Mouse (Mus musculus): Measurements from ENCODE around the gene Cpeb4.
"Not testable (repeated sequence)": the region's sequence is repeated elsewhere in the genome, so short reads cannot be mapped to it uniquely, and the experiment has no call there.

Cpeb4 gene

GRCm38 (mm10) chr11:31871911-31872310, at the start of gene Cpeb4:
Gene Cpeb4, plus strand, starts transcription at chr11:31872211.
- in situ Hi-C loops (cut with MboI, MseI), result no loop called here

GRCm38 (mm10) chr11:31822556-31822955, 49.5 kb upstream of the Cpeb4 start:
- in situ Hi-C loops (cut with MboI, MseI), result no loop called here

DNA sequence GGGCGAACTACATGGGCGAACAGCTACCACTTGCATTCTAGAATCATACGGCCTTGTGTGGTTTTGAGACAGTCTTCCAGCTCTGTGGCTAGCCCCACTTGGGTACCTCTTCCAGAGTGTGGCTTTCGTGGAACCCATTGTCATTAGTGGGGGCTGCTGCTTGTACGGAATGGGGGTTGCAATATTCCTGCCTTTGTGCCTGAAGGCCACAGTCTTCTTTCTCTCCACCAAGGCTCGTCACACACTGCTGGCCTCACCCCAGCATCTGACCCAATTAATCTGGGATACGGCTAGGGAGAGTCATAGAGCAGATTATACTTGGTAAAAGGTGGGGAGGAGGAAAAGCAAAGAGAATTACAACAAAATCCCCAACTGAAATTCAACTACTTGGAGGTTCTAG, 48.5 kb upstream of the Cpeb4 start:
- in situ Hi-C loops (cut with MboI, MseI), result no loop called here

DNA sequence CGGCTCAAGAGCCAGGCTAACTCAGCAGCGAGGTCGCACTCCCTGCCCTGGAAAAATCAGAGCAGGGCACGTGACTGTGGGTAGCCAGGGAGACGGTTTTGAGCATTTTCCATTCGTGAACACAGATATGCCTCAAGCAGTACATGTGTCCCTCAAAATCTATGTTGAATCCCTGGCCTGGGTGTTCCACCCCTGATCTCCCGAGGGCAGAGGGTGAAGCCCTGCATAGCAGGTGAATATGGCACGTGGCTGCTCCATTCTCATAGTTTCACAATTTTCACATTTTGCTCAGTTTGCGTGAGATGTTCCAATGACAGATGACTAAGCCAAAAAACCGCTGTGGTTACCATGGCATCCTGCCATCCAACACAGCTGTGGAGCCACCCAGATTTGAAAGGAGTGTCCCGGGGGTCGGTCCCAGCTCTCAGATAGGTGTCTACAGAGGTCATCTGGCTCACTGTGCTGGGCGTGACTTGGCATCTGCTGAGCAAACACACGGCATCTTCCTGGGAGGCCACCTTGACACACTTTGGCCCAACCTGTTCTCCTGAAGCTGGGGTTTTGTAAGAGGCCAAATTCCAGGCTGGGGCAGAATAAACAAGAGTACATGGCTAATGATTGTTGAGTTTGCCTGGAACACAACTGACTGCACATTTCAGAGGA, 47.4 kb upstream of the Cpeb4 start:
- in situ Hi-C loops (cut with MboI, MseI), result no loop called here

- in situ Hi-C loops (cut with MboI, MseI), result no loop called here
These were observed 43.8 kb upstream of the Cpeb4 start for GRCm38 (mm10) chr11:31828011-31828770.

DNA sequence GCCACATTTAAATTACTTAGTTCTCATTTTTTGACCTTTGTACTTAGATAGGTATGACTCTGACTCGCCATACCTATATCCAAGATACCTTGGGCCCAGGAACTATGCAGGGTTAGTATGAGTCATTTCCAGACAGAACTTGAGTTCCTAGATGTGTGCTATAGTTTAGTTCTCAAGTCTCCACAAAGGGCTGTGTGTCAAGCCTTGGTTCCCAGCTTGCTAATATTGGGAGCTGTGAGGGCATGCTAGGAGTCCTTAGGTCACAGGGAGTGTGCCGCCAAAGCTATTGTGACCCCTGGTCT, 43.3 kb upstream of the Cpeb4 start:
- in situ Hi-C loops (cut with MboI, MseI), result no loop called here

- in situ Hi-C loops (cut with MboI, MseI), result no loop called here
These were observed 41.5 kb upstream of the Cpeb4 start for GRCm38 (mm10) chr11:31830213-31831151.

DNA sequence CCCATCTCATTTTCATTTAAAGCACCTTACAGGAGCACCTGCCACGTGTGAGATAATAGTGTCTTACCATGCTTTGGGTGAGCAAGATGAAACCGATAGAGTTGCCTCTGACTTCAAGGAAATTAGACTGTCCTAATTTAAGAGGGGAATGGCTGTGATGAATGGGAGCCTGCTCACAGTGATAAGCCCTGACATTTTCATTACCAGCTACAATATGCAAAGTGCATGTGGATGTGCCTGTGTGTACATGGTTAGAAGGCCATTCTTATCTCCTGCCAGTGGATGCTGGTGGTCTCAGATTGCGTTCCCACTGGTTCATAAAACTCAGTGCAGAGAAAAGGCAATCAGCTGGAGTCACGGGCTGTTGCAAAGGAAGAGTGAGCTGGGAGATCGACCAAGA, 40.6 kb upstream of the Cpeb4 start:
- in situ Hi-C loops (cut with MboI, MseI), result no loop called here

- in situ Hi-C loops (cut with MboI, MseI), result no loop called here
These were observed 40.0 kb upstream of the Cpeb4 start for GRCm38 (mm10) chr11:31831983-31832382.

DNA sequence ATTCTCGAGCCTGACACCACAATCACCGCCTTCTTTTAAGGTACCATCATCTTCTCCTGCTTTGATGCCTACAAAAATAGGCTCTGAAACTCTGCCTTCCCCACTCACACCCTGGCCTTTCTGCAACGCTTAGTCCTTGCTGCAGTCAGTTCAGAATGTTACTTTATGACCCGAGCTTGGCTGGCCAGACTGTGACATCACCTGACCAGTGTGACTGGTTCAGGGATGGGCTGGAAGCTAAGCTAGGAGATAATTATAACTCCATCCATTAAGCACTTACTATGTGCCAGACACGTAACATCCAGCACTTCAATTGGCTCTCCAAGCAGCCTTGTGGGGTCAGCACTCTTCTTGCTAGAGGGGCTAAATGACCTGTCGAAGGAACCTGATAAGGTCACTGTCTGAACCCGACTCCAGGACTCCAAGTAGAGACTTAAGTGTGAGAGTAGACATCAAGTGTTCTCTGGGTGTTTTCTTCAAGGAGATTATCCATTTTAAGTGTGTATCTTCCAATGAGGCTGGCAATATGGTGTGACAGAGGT, 39.5 kb upstream of the Cpeb4 start:
- in situ Hi-C loops (cut with MboI, MseI), result no loop called here

GRCm38 (mm10) chr11:31833506-31833905, 38.5 kb upstream of the Cpeb4 start:
- in situ Hi-C loops (cut with MboI, MseI), result no loop called here

DNA sequence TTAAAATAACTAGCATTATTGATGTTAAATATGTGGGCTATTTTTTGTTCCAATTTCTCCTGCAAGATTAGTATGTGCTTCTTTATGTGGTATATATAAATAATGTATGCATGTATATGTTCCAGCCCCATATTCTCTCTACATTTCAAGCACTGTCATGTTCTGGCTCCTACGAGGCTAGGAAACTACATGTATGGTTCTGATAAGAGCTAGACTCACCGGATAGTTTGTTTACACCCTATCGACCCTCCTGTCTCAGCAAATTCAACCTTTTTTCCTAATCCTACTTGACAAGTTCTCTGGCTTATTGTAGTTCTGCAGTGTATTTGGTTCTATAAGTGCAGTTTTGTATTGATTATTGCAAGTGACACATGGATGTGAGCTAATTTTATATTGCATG, 36.7 kb upstream of the Cpeb4 start:
- in situ Hi-C loops (cut with MboI, MseI), result no loop called here

- in situ Hi-C loops (cut with MboI, MseI), result no loop called here
These were observed 34.8 kb upstream of the Cpeb4 start for GRCm38 (mm10) chr11:31837243-31837642.

DNA sequence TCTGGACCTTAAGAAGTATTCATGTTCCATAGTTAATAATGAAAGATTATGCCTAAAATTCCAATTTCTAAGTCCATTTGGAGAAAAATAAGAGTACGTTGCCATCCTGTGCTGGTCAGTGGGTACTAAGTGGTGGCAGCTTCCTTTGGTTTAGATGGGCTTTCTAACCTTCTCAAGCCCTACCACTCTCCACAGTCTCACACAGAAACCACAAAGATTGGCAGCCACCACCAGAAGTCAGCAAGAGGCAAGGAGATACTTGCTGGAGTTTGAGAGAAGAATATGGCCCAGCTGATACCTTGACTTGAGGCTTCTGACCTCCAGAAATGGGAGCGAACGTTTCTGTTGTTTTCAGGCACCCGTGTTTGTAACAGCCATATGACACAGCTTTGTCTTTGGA, 34.3 kb upstream of the Cpeb4 start:
- in situ Hi-C loops (cut with MboI, MseI), result no loop called here

DNA sequence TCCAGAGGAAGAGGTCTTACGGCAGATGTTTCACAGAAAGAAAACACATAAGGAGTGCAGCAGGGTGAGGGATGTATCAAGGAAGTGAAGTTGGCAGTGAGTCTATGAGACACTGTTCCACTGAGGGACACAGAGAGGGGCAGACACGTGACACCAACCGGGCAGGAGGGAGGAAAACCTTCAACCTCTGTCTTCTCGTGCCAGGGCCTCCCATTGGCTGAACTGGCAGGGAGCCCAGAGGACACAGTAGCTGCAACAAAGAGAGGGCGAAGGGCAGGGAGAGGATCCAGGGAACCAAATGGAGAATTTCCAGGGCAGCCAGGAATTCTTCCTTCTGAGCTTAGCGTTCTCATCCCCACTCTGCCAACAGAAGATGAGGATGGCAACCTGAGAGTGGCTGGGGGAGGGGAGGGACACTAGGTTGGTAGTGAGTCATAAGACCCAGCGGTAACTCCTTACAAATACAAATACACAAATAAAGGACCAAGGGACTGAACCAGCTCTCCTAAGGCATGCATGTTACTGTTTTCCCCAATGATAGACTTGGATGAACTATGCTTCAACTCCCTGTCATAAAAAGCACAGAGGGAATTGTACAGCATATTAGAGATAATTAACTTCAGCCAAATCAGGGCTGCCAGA, 33.4 kb upstream of the Cpeb4 start:
- in situ Hi-C loops (cut with MboI, MseI), result no loop called here

DNA sequence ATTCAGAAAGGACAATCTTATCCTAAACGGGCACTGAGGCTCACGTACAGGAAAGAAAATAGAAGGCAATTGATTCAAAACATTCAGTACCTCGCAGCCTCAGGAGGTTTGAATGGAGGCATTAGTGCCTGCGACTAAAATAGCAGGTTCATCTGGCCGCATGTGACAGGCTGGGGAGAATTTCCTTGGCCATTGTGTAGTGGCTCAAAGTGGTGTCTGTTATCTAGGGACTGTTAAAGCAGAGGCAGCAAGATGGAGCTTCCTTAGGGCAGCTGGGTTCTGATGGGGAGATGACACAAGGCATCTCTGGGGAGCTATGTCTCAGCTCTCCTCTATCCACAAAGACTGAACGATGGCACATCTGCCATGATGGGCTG, 32.9 kb upstream of the Cpeb4 start:
- in situ Hi-C loops (cut with MboI, MseI), result no loop called here

DNA sequence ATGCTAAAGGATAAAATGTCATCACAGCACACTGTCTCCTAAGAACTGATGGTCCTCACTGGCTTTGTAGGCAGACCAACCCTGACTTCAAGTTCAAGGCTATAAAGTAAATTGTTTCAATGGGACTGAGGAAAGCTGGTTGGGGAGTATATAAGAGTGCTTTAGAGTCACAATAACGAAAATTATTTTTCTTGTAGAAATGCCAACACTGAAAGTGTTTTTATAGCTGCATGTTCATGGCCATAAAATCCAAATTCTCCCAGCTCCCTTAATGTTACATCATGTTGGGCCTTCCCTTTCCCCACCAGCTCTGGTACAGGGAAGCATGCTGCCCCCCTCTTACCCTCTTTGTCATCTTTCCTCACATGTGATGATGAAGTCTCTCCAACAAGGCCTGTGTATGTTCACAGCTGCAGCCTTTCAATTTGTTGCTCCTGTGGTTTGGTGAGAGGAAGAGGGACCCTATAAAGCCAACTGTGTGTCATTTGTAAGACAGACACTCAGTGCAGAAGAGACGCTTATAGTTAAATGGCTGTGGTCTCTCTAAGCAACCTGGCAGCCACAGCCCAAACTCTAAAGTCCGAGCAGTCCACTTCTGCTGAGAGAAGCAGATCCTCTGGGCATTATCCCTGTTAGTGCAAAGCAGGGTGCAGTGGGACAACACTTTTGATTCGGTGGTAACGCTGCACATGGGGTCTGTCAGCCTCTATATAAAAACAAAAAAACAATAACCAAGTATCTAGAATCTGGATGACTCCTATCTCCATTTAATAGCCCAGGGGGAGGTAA, 29.6 kb upstream of the Cpeb4 start:
- in situ Hi-C loops (cut with MboI, MseI), result no loop called here

GRCm38 (mm10) chr11:31843177-31843833, 28.7 kb upstream of the Cpeb4 start:
- in situ Hi-C loops (cut with MboI, MseI), result no loop called here

GRCm38 (mm10) chr11:31843834-31844188, 28.2 kb upstream of the Cpeb4 start:
- in situ Hi-C loops (cut with MboI, MseI), result no loop called here

DNA sequence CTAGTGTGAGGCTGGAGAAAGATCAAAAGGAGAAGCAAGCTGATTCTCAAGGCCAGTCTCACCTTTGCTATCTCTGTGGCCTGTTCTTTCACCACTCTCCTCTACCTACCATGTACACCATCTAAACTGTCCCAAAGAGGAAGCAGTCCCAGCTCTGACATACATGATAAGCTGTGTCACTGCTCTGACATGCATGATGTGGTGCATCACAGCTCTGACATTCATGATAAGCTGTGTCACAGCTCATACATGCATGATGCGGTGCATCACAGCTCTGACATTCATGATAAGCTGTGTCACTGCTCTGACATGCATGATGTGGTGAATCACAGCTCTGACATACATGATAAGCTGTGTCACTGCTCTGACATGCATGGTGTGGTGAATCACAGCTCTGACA, 26.9 kb upstream of the Cpeb4 start:
- in situ Hi-C loops (cut with MboI, MseI), result not testable (repeated sequence)
